Mouse (Mus musculus) intestine, postnatal 0 days (tissue): ENCODE data around the gene Npas2. TPM values are rescaled to one million over a fixed set of nuclear protein-coding genes. Genes with fewer than 3 reads are reported as not detected.

Experiments used
- ATAC-seq: fragments of 200-750 bp; cut with Nextera tagmentation; 2 replicates; pipeline ENCODE4 v1.8.0; 2017; ENCODE audit warnings: mild to moderate bottlenecking, moderate TSS enrichment, moderate library complexity
- H3K27ac ChIP-seq: fragments of 300-500 bp; sonication (generic); 2 replicates; pipeline ENCODE4 v1.5.1; 2014; ENCODE audit warnings: mild to moderate bottlenecking, low read depth, low read length, moderate library complexity
- H3K27me3 ChIP-seq: fragments of 300-500 bp; sonication (generic); replicated peaks from 2 replicates; pipeline ENCODE4 v1.6.1; 2014; ENCODE audit warnings: low read length, mixed read lengths; ENCODE audit not compliant: control insufficient read depth, insufficient read depth
- H3K36me3 ChIP-seq: fragments of 300-500 bp; sonication (generic); 2 replicates; pipeline ENCODE4 v1.6.1; 2014; ENCODE audit warnings: mild to moderate bottlenecking, moderate library complexity; ENCODE audit not compliant: control insufficient read depth, insufficient read depth
- H3K4me1 ChIP-seq: fragments of 300-500 bp; sonication (generic); replicated peaks from 2 replicates; pipeline ENCODE4 v1.6.1; 2014; ENCODE audit warnings: antibody characterized with exemption, low read length, mixed read lengths; ENCODE audit not compliant: control insufficient read depth, insufficient read depth
- H3K4me2 ChIP-seq: fragments of 300-500 bp; sonication (generic); replicated peaks from 2 replicates; pipeline ENCODE4 v1.6.1; 2014; ENCODE audit warnings: low read depth, mild to moderate bottlenecking, moderate library complexity
- H3K4me3 ChIP-seq: fragments of 300-500 bp; sonication (generic); 2 replicates; pipeline ENCODE4 v1.5.1; 2014; ENCODE audit warnings: low read depth, low read length
- H3K9ac ChIP-seq: fragments of 300-500 bp; sonication (generic); 2 replicates; pipeline ENCODE4 v1.6.1; 2014; ENCODE audit warnings: mild to moderate bottlenecking, low read depth, low read length
- H3K9me3 ChIP-seq: fragments of 300-500 bp; sonication (generic); 2 replicates; pipeline ENCODE4 v1.6.1; 2016; ENCODE audit warnings: mixed run types; ENCODE audit not compliant: control insufficient read depth
- CTCF ChIP-seq: sonication (generic); IDR thresholded peaks from 2 replicates; pipeline ENCODE4 v1.5.1; 2016; ENCODE audit warnings: low read depth, mild to moderate bottlenecking, control low read depth, antibody characterized with exemption, moderate library complexity
- WGBS: fragments of 180-500 bp; shearing (Covaris S2); extraction: QIAGEN DNeasy Blood & Tissue Kit; methylation state at CpG from one replicate; pipeline ENCODE4 v1.1.7; 2014; 5-methylcytosine and 5-hydroxymethylcytosine counted together
- polyA plus RNA-seq: library from polyadenylated mRNA; unstranded; fragments of >200 nt; fragmentation: Nextera tagmentation; extraction: Ambion mirVana; gene quantifications from 2 replicates; pipeline ENCODE4 v1.2.1, GENCODE M21; 2015

The Npas2 gene
- polyA plus RNA-seq, 1 experiment from 2014 or later = 4.1 TPM

DNA sequence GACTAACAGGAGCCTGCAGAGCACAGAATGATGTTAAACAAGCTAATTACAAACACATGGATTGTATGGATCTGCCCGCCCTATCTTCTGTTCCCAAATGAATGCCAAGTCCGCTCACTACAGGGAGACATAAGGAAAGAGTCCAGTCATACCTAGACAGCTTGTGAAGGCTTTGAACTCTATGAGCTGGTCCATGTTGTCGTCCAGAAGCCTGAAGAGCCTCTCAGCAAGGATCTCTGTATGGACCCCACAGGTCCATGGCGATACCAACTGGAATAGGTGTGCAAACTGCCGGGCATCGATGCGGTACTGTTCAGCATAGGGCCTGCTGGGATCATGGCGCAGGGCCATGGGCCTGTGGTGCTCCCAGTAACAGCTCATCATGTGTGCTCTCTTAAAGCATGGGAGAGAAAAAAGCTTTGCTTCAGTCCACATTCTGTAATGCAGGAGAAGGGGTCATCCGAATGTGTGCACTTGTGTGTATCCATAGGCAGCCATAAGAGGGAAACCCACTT lies 183.3 kb downstream of the Npas2 start:
- Histone ChIP-seq H3K4me1 (no peaks in the 10 kb centered on the region), H3K36me3 (peaks cover 43% of the 10 kb centered on the region), H3K4me2 (no peak overlapping the region), H3K4me3 (no peak overlapping the region), H3K27me3 (no peaks in the 10 kb centered on the region), H3K9me3 (no peaks in the 10 kb centered on the region), H3K9ac (no peak overlapping the region), H3K27ac (no peak overlapping the region)
- ATAC-seq = no peak
- no peak for TF ChIP-seq CTCF
- WGBS = 95% methylated on average over 9 of the region's 9 CpGs

DNA sequence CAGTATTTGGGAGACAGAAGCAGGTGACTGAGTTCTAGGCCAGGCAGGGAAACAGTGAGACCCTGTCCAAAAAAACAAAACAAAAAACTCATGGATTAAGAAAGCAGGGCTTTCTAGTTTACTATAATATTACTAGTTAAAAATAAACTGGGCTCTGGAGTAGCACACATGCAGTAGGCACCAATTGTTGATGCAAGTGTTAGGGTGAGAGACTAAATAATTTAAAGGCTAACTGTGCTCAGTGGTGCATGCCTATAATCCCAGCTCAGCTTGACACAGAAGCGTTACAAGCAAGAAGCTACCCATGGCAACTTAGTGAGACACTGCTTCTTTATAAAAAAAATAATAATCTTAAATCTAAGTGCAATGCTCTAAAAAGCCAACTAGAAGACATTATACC lies 185.0 kb downstream of the Npas2 start:
- 75% methylated on average over 1 of the region's 1 CpGs for WGBS
- no peaks in the 10 kb centered on the region for H3K27me3 ChIP-seq

DNA sequence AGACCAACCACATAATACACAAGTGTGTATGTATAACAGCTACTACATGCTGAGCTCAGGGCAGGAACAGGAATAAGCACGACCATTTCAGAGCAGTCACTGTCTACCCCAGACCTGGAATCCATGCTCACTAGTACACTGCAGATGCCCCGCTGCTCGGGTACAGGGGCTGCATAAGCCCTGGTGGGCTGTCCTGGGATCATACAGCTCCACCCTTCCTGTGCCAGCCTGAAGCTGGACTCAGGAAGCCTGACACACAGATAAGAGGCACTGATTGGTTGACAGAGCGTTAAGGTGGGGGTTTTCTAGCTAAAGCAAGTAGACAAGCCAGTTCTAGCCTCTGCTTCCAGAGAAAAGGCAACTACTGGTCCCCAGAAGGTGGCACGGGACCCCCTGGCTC lies 185.5 kb downstream of the Npas2 start:
- 60% methylated on average over 5 of the region's 5 CpGs for WGBS
- peaks cover 20% of the 10 kb centered on the region; the same call in 1 of the 2 replicates for H3K36me3 ChIP-seq
- TF ChIP-seq CTCF = no peak
- H3K4me1 ChIP-seq = no peaks in the 10 kb centered on the region
- ATAC-seq = no peak
- H3K27ac ChIP-seq = no peak overlapping the region
- H3K9ac ChIP-seq = no peak overlapping the region
- H3K4me2 ChIP-seq = no peak overlapping the region
- H3K27me3 ChIP-seq = no peaks in the 10 kb centered on the region
- no peak overlapping the region for H3K4me3 ChIP-seq
- no peaks in the 10 kb centered on the region for H3K9me3 ChIP-seq

More for the DNA sequence above, 185.0 kb downstream of the Npas2 start:
- H3K9ac ChIP-seq = no peak overlapping the region
- ATAC-seq = no peak
- no peaks in the 10 kb centered on the region for H3K4me1 ChIP-seq
- no peak overlapping the region for H3K27ac ChIP-seq
- no peaks in the 10 kb centered on the region for H3K9me3 ChIP-seq
- TF ChIP-seq CTCF = no peak
- H3K36me3 ChIP-seq = peaks cover 25% of the 10 kb centered on the region; the same call in 1 of the 2 replicates
- no peak overlapping the region for H3K4me2 ChIP-seq
- no peak overlapping the region for H3K4me3 ChIP-seq

DNA sequence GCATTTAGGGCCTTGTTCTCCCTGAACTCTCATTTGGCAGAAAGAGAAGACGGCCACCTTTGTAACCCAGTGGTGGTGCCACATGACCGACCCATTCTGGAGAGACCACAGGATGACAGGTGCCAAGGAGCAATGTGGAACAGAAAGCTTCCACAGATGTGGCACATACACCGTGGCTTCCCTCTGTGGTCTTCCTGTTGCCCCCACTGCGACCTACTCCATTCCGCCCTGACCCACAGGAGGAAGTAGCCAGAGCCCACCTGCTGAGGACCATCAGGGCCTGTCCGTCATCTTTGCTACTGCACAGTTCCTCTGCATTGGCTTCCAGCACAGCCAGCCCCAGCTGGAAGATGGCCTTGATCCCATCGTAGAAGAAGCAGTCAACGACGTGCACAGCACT lies 187.5 kb downstream of the Npas2 start:
- no peak overlapping the region for H3K4me3 ChIP-seq
- H3K4me2 ChIP-seq = no peak overlapping the region
- peaks cover 18% of the 10 kb centered on the region; the same call in 1 of the 2 replicates for H3K36me3 ChIP-seq
- TF ChIP-seq CTCF = no peak
- H3K4me1 ChIP-seq = no peaks in the 10 kb centered on the region
- no peak for ATAC-seq
- H3K9ac ChIP-seq = no peak overlapping the region
- WGBS = 81% methylated on average over 9 of the region's 9 CpGs
- no peak overlapping the region for H3K27ac ChIP-seq
- H3K9me3 ChIP-seq = no peaks in the 10 kb centered on the region
- no peaks in the 10 kb centered on the region for H3K27me3 ChIP-seq

DNA sequence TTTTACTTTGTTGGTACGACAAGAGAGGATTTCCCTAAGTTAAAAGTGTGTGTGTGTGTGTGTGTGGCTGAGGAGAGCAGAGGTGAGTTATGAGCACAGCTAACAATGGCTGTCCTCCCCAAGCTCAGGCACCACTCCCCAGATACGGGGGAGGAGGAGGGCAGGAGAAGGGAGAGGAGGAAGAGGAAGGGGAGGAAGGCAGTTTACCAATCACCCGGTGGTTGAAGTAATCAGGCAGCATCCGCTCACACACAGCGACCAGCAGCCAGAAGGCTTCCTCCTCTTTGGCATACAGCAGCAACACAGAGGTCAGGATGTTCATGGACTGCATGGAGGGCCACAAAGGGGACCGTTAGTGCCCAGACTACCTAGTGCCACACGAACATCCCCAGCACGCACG lies 191.4 kb downstream of the Npas2 start:
- Histone ChIP-seq H3K36me3 (peaks cover 17% of the 10 kb centered on the region; the same call in 1 of the 2 replicates), H3K4me3 (no peak overlapping the region), H3K9me3 (no peaks in the 10 kb centered on the region), H3K9ac (no peak overlapping the region), H3K4me2 (no peak overlapping the region), H3K27me3 (no peaks in the 10 kb centered on the region), H3K4me1 (no peaks in the 10 kb centered on the region), H3K27ac (no peak overlapping the region)
- WGBS = 73% methylated on average over 9 of the region's 9 CpGs
- ATAC-seq = no peak
- no peak for TF ChIP-seq CTCF

DNA sequence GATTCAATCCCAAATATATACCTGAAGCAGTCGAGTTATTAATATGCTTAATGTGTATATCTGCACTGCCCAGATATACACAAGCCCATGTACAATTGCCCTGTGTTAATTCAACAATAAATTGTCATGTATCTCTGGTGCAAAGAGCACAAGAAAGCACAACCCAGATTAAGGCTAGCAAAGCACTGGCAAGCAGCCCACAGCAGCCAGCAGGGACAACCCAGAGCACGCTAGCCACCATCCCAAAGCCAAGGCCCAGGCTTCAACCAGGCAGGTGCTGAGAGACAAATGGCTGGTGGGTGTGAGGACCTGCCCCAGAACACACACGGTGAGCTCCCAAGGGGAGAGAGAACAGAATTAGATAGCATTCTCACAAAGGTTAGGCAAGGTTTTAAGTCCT lies 192.9 kb downstream of the Npas2 start:
- H3K4me1 ChIP-seq = no peaks in the 10 kb centered on the region
- no peak overlapping the region for H3K4me3 ChIP-seq
- no peak overlapping the region for H3K4me2 ChIP-seq
- no peak for TF ChIP-seq CTCF
- H3K9me3 ChIP-seq = no peaks in the 10 kb centered on the region
- peaks cover 19% of the 10 kb centered on the region; the same call in 1 of the 2 replicates for H3K36me3 ChIP-seq
- ATAC-seq = no peak
- H3K27me3 ChIP-seq = no peaks in the 10 kb centered on the region
- no peak overlapping the region for H3K27ac ChIP-seq
- WGBS = 73% methylated on average over 3 of the region's 3 CpGs
- H3K9ac ChIP-seq = no peak overlapping the region

DNA sequence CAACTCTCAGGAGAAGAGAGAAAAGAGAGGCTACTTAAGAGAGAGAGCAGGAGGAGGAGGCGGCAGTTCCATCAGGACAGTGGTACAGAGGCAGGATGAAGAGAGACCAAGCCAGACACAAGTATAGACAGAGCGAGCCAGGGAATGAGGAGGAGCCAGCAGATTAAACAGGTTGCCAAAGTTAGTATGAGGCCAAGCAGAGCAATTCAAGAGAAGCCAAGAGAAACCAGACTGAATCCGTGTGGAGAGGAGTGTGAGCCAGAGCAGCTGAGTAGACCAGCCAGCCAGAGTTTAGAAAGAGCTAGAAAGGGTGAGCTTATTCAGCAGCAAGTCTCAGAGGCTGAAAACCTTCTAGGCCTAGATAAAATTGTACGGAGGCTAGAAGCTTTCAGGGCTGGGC lies 194.0 kb downstream of the Npas2 start:
- 85% methylated on average over 4 of the region's 4 CpGs for WGBS
- TF ChIP-seq CTCF = no peak
- Histone ChIP-seq H3K27me3 (no peaks in the 10 kb centered on the region), H3K36me3 (peaks cover 21% of the 10 kb centered on the region; the same call in 1 of the 2 replicates), H3K9me3 (no peaks in the 10 kb centered on the region), H3K4me1 (no peaks in the 10 kb centered on the region), H3K27ac (no peak overlapping the region), H3K4me3 (no peak overlapping the region), H3K9ac (no peak overlapping the region), H3K4me2 (no peak overlapping the region)
- no peak for ATAC-seq
